Mouse (Mus musculus) embryonic facial prominence, embryonic 12.5 days (tissue): ENCODE measurements at regions not wholly inside any gene's neighbourhood (a gene's known extent, or its start where the extent isn't known, plus 50 kb on each side); places are given as distances from the start of the nearest gene placed in this dataset.

Experiments
- ATAC-seq: fragments of 200-750 bp; cut with Nextera tagmentation; 2 replicates; pipeline ENCODE4 v1.8.0; 2017; ENCODE audit not compliant: insufficient number of reproducible peaks, insufficient read depth, low FRiP score, low TSS enrichment
- H3K27ac ChIP-seq: fragments of 300-500 bp; sonication (generic); 2 replicates; pipeline ENCODE4 v1.5.1; 2016; ENCODE audit warnings: mild to moderate bottlenecking
- H3K27me3 ChIP-seq: fragments of 300-500 bp; sonication (generic); 2 replicates; pipeline ENCODE4 v1.6.1; 2016; ENCODE audit warnings: mild to moderate bottlenecking, moderate library complexity
- H3K36me3 ChIP-seq: fragments of 300-500 bp; sonication (generic); 2 replicates; pipeline ENCODE4 v1.6.1; 2016; ENCODE audit warnings: mild to moderate bottlenecking
- H3K4me1 ChIP-seq: fragments of 300-500 bp; sonication (generic); 2 replicates; pipeline ENCODE4 v1.6.1; 2016
- H3K4me2 ChIP-seq: fragments of 300-500 bp; sonication (generic); replicated peaks from 2 replicates; pipeline ENCODE4 v1.6.1; 2016; ENCODE audit warnings: mild to moderate bottlenecking, moderate library complexity
- H3K4me3 ChIP-seq: fragments of 300-500 bp; sonication (generic); 2 replicates; pipeline ENCODE4 v1.5.1; 2016; ENCODE audit warnings: mild to moderate bottlenecking
- H3K9ac ChIP-seq: fragments of 300-500 bp; sonication (generic); 2 replicates; pipeline ENCODE4 v1.6.1; 2016; ENCODE audit warnings: mild to moderate bottlenecking, moderate library complexity
- H3K9me3 ChIP-seq: fragments of 300-500 bp; sonication (generic); 2 replicates; pipeline ENCODE4 v1.6.1; 2016; ENCODE audit warnings: mild to moderate bottlenecking, moderate library complexity
- WGBS: fragments of 180-500 bp; shearing (Covaris S2); methylation state at CpG from one replicate; pipeline ENCODE4 v1.1.7; 2016; 5-methylcytosine and 5-hydroxymethylcytosine counted together

GRCm38 (mm10) chr12:29090451-29090850 is 338.8 kb downstream of the Eipr1 start:
- Histone ChIP-seq H3K27ac (no peak overlapping the region), H3K4me1 (0 out of 2 replicates have a peak, but pooled peaks cover 2% of the 10 kb centered on the region), H3K9me3 (no peaks in the 10 kb centered on the region), H3K27me3 (no peaks in the 10 kb centered on the region), H3K4me2 (no peak overlapping the region), H3K36me3 (no peaks in the 10 kb centered on the region), H3K4me3 (no peak overlapping the region), H3K9ac (no peak overlapping the region)
- WGBS = 51% methylated on average over 5 of the region's 5 CpGs
- no peak for ATAC-seq

DNA sequence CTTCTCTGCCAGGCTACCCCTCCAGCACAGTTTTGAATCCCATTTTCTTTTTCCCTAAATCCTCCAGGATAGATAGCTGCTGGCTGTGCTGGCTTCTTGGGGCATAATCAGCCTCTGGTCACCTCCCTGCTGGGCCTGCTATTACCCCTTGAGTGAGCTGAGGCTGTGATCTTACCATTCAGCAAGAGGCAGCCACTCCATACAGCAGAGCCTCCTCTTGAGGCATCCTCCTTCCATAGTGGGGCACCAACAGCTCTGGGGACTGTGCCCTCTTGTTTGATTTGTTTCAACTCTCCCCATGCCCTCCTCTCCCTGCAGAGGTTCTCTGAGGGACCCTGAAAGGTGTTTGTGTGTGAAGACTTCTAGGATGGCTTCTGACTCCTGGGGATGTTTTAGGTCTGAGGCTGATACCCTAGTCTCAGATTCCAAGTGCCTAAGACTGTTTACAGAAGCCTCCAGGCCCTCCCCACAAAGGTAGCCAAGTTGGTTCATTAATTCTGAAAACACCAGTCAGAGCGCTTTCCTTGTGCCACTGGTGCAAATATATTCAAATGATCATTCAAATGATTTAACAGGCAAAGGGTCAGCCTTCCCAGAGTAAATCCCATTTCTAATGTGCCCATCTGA is 343.9 kb downstream of the Eipr1 start:
- no peak for ATAC-seq
- H3K4me3 ChIP-seq = no peak overlapping the region
- no peaks in the 10 kb centered on the region for H3K27me3 ChIP-seq
- no peaks in the 10 kb centered on the region for H3K9me3 ChIP-seq
- 28% methylated on average over 1 of the region's 1 CpGs for WGBS
- peaks cover 14% of the 10 kb centered on the region for H3K4me1 ChIP-seq
- no peak overlapping the region for H3K9ac ChIP-seq
- H3K36me3 ChIP-seq = no peaks in the 10 kb centered on the region
- H3K4me2 ChIP-seq = peak overlapping the region; percentile 18; the same call in 1 of the 2 replicates
- H3K27ac ChIP-seq = no peak overlapping the region; the same call in 1 of the 2 replicates

DNA sequence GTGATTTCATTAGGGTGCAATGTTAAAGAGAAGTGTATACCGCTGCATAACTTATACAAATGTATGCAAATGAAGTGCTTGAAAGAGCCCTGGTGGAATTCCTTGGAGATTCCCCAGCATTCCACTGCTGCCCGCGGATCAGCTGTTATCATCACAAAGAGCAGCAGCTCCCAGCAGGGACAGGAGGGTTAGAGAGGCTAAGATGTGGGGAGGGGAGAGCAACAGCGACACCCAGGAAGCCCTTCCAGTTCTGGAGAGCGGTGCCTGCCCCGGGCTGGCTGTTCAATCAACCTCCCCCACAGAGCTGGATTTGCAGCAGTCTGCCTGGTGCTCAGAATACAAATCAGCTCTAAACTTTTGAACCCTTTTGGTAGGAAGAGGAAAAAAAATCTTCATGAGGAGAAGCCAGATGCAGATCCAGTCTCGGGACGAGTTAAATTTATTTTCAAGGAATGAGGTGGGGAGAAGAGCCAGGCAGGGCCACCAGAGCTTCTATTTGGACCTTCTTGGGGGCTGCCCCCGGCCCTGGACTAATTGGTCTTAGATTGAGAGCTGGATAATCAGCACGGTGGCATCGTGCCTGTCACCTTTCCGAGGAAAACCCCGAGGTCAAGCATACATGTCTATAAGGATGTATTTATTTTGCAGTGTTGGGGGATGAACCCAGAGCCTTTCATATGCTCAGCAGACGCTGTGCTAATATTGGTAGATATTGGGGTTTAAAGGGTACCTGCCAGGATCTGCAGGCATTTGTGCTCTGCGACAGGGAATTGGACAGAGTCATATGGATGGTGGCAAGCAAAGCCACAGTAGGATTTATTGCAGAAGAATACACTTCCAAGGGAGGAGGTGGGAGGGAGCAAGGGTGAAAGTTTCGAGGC is 344.7 kb downstream of the Eipr1 start:
- WGBS = 10% methylated on average over 16 of the region's 16 CpGs

GRCm38 (mm10) chr12:29100042-29100570 is 348.5 kb downstream of the Eipr1 start:
- no peak for ATAC-seq
- Histone ChIP-seq H3K27me3 (no peaks in the 10 kb centered on the region), H3K9me3 (no peaks in the 10 kb centered on the region), H3K9ac (no peak overlapping the region), H3K36me3 (no peaks in the 10 kb centered on the region), H3K4me3 (no peak overlapping the region), H3K27ac (no peak overlapping the region), H3K4me2 (no peak overlapping the region), H3K4me1 (peaks cover 14% of the 10 kb centered on the region)
- 67% methylated on average over 3 of the region's 3 CpGs for WGBS

More for the DNA sequence above, 344.7 kb downstream of the Eipr1 start:
- H3K27me3 ChIP-seq = no peaks in the 10 kb centered on the region
- H3K9me3 ChIP-seq = no peaks in the 10 kb centered on the region
- H3K9ac ChIP-seq = no peak overlapping the region
- H3K4me2 ChIP-seq = peak overlapping the region; percentile 18
- H3K27ac ChIP-seq = no peak overlapping the region; the same call in 1 of the 2 replicates
- no peaks in the 10 kb centered on the region for H3K36me3 ChIP-seq
- H3K4me3 ChIP-seq = no peak overlapping the region
- peaks cover 14% of the 10 kb centered on the region for H3K4me1 ChIP-seq
- ATAC-seq = peak; percentile 49; the same call in 1 of the 2 replicates

- Histone ChIP-seq H3K4me1 (no peaks in the 10 kb centered on the region), H3K4me3 (no peak overlapping the region), H3K27ac (no peak overlapping the region), H3K9me3 (no peaks in the 10 kb centered on the region), H3K27me3 (no peaks in the 10 kb centered on the region), H3K36me3 (no peaks in the 10 kb centered on the region), H3K9ac (no peak overlapping the region), H3K4me2 (no peak overlapping the region)
- no peak for ATAC-seq
- 74% methylated on average over 16 of the region's 16 CpGs for WGBS
Observed at GRCm38 (mm10) chr12:29106893-29107719, 355.5 kb downstream of the Eipr1 start.

DNA sequence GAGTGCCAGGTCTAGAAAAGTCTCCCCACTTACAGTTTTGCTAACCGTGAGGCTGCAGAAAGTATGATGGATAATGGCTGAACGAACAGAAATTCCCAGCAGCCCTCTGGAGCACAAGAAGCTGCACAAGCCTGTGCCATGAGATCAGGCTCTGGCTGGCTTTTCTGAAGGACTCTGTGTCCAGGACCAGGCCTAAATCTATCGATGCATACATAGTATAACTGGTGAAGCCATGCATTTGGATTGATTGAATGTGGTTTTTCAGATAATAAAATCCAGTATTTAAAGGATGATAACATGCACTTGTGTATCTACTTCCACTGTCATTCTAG is 356.1 kb downstream of the Eipr1 start:
- Histone ChIP-seq H3K9me3 (no peaks in the 10 kb centered on the region), H3K27ac (no peak overlapping the region), H3K4me3 (no peak overlapping the region), H3K36me3 (no peaks in the 10 kb centered on the region), H3K4me1 (no peaks in the 10 kb centered on the region), H3K27me3 (no peaks in the 10 kb centered on the region), H3K9ac (no peak overlapping the region), H3K4me2 (no peak overlapping the region)
- no peak for ATAC-seq
- 88% methylated on average over 3 of the region's 3 CpGs for WGBS

- Histone ChIP-seq H3K9me3 (no peaks in the 10 kb centered on the region), H3K4me3 (no peak overlapping the region), H3K27me3 (no peaks in the 10 kb centered on the region), H3K36me3 (no peaks in the 10 kb centered on the region), H3K4me2 (no peak overlapping the region), H3K9ac (no peak overlapping the region), H3K27ac (no peak overlapping the region), H3K4me1 (no peaks in the 10 kb centered on the region)
- ATAC-seq = no peak
- WGBS = 80% methylated on average over 2 of the region's 2 CpGs
Observed at GRCm38 (mm10) chr12:29118336-29118735, 366.7 kb downstream of the Eipr1 start.

DNA sequence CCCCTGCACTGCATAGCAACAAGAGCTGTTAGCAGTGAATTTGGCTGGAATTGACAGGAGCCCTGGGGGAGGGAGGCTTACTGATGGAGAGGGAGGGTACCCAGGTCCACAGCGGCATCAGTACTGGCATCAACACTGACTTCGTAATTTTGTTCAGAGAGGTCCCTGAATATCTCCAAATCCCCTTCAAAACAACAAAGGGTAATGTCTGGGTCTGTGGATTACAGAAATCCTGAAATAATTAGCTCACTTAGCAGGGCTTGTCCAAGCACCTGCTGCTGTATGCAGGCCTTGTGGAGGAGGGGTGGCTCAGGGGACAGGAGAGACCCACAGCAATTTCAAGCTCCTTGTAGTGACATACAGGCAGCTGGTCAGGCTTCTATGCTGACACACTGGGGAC is 369.6 kb downstream of the Eipr1 start:
- 62% methylated on average over 2 of the region's 2 CpGs for WGBS
- Histone ChIP-seq H3K9ac (no peak overlapping the region), H3K27ac (no peak overlapping the region), H3K27me3 (no peaks in the 10 kb centered on the region), H3K36me3 (no peaks in the 10 kb centered on the region), H3K4me1 (no peaks in the 10 kb centered on the region), H3K4me3 (no peak overlapping the region), H3K4me2 (no peak overlapping the region), H3K9me3 (no peaks in the 10 kb centered on the region)
- peak; percentile 67; the same call in 1 of the 2 replicates for ATAC-seq

- H3K4me3 ChIP-seq = no peak overlapping the region
- no peak overlapping the region for H3K4me2 ChIP-seq
- no peaks in the 10 kb centered on the region for H3K9me3 ChIP-seq
- H3K4me1 ChIP-seq = no peaks in the 10 kb centered on the region
- H3K9ac ChIP-seq = no peak overlapping the region
- H3K27ac ChIP-seq = no peak overlapping the region
- no peak for ATAC-seq
- H3K27me3 ChIP-seq = no peaks in the 10 kb centered on the region
- WGBS = 83% methylated on average over 4 of the region's 4 CpGs
- H3K36me3 ChIP-seq = no peaks in the 10 kb centered on the region
Observed at GRCm38 (mm10) chr12:29122931-29123330, 371.3 kb downstream of the Eipr1 start.

GRCm38 (mm10) chr12:29124079-29124668 is 372.6 kb downstream of the Eipr1 start:
- no peak for ATAC-seq
- H3K9me3 ChIP-seq = no peaks in the 10 kb centered on the region
- H3K4me3 ChIP-seq = no peak overlapping the region
- no peak overlapping the region for H3K27ac ChIP-seq
- H3K4me2 ChIP-seq = no peak overlapping the region
- H3K4me1 ChIP-seq = no peaks in the 10 kb centered on the region
- 74% methylated on average over 7 of the region's 7 CpGs for WGBS
- H3K9ac ChIP-seq = no peak overlapping the region
- no peaks in the 10 kb centered on the region for H3K27me3 ChIP-seq
- no peaks in the 10 kb centered on the region for H3K36me3 ChIP-seq

- H3K4me2 ChIP-seq = no peak overlapping the region
- no peak overlapping the region for H3K4me3 ChIP-seq
- 55% methylated on average over 10 of the region's 10 CpGs for WGBS
- no peaks in the 10 kb centered on the region for H3K9me3 ChIP-seq
- no peaks in the 10 kb centered on the region for H3K4me1 ChIP-seq
- H3K27ac ChIP-seq = no peak overlapping the region
- no peaks in the 10 kb centered on the region for H3K36me3 ChIP-seq
- no peak overlapping the region for H3K9ac ChIP-seq
- H3K27me3 ChIP-seq = no peaks in the 10 kb centered on the region
- ATAC-seq = no peak
Observed at GRCm38 (mm10) chr12:29128844-29129243, 377.2 kb downstream of the Eipr1 start.
